34 mouse cellular contexts compared by ENCODE assay signal in genomic region chr3:57296574-57296973, GRCm38 (mm10). TPM values are rescaled to one million over a fixed set of nuclear protein-coding genes. Genes with fewer than 3 reads are reported as not detected.
"Had no signal": no experiment of that assay in that cellular context is flagged by ENCODE, and none has a peak within 500 bp of the region (broad histone marks: within the 10 kb centered on the region; RNA-seq: fewer than 3 reads in every experiment).

No protein-coding gene starts in this region.

- H3K4me3 ChIP-seq: heart, adult 2 months; heart, embryonic 10.5 days; heart, embryonic 12.5 days; heart, embryonic 13.5 days; heart, embryonic 15.5 days; hindbrain, embryonic 10.5 days; hindbrain, embryonic 12.5 days; hindbrain, embryonic 13.5 days; hindbrain, embryonic 15.5 days; intestine, embryonic 15.5 days; layer of hippocampus, adult 2 months had no signal

- DNase-seq: heart, adult 18-20 months; heart, adult 2 months; heart, postnatal 10 days; heart, postnatal 14 days; heart, postnatal 36 days; heart, postnatal 4 days; kidney, adult 11 months; kidney, adult 18-20 months; kidney, adult 2 months; kidney, adult 8-10 months; kidney, adult 9 months; kidney, postnatal 10 days; kidney, postnatal 14 days; kidney, postnatal 25 days; kidney, postnatal 36 days; layer of hippocampus, adult 9-11 months; layer of hippocampus, postnatal 36 days had no signal

- H3K4me2 ChIP-seq: heart, embryonic 11.5 days; heart, embryonic 12.5 days; heart, embryonic 13.5 days; heart, embryonic 15.5 days; hindbrain, embryonic 12.5 days; hindbrain, embryonic 13.5 days; hindbrain, embryonic 14.5 days; hindbrain, embryonic 15.5 days; intestine, embryonic 15.5 days had no signal

- H3K36me3 ChIP-seq: heart, embryonic 10.5 days; heart, embryonic 12.5 days; heart, embryonic 13.5 days; heart, embryonic 15.5 days; hindbrain, embryonic 10.5 days; hindbrain, embryonic 12.5 days; hindbrain, embryonic 13.5 days; hindbrain, embryonic 15.5 days; intestine, embryonic 15.5 days had no signal

- ATAC-seq: hindbrain, embryonic 16.5 days; hindbrain, postnatal 0 days; inflammation-experienced regulatory T-cells, adult 6 months; intestine, embryonic 15.5 days; intestine, embryonic 16.5 days; intestine, postnatal 0 days had no signal

- H3K27me3 ChIP-seq: heart, embryonic 12.5 days; heart, embryonic 13.5 days; heart, embryonic 15.5 days; hindbrain, embryonic 12.5 days; hindbrain, embryonic 13.5 days; hindbrain, embryonic 15.5 days; intestine, embryonic 15.5 days had no signal

- H3K9ac ChIP-seq: heart, embryonic 12.5 days; heart, embryonic 13.5 days; heart, embryonic 15.5 days; hindbrain, embryonic 12.5 days; hindbrain, embryonic 13.5 days; hindbrain, embryonic 14.5 days; hindbrain, embryonic 15.5 days; intestine, embryonic 15.5 days had no signal

- H3K4me1 ChIP-seq: heart, embryonic 10.5 days; hindbrain, embryonic 10.5 days; hindbrain, embryonic 15.5 days had no signal

- H3K27ac ChIP-seq: heart, embryonic 10.5 days; heart, embryonic 13.5 days; hindbrain, embryonic 10.5 days; hindbrain, embryonic 12.5 days; hindbrain, embryonic 13.5 days; hindbrain, embryonic 14.5 days; hindbrain, embryonic 15.5 days; hindbrain, postnatal 0 days; intestine, embryonic 15.5 days; layer of hippocampus, adult 2 months had no signal

- H3K9me3 ChIP-seq: heart, embryonic 10.5 days; heart, embryonic 12.5 days; heart, embryonic 13.5 days; heart, embryonic 15.5 days; hindbrain, embryonic 10.5 days; hindbrain, embryonic 12.5 days; hindbrain, embryonic 13.5 days; hindbrain, embryonic 15.5 days; intestine, embryonic 15.5 days had no signal

RNA-seq across cellular contexts. Expression of gene Tm4sf1, which starts 5.2 kb away (rescaled TPM):
- polyA plus RNA-seq: inflammation-experienced regulatory T-cells, adult 6 months had no signal
